Mouse (Mus musculus) kidney, postnatal 14 days (tissue): Measurements from ENCODE around the gene Lrrc4b.
A peak's percentile ranks its signal among the peaks of the same experiment; 100 is the strongest.

Experiments
- DNase-seq: peaks from one replicate; pipeline ENCODE4 v3.0.0; 2022; ENCODE audit warnings: mixed read lengths

Lrrc4b gene

DNA sequence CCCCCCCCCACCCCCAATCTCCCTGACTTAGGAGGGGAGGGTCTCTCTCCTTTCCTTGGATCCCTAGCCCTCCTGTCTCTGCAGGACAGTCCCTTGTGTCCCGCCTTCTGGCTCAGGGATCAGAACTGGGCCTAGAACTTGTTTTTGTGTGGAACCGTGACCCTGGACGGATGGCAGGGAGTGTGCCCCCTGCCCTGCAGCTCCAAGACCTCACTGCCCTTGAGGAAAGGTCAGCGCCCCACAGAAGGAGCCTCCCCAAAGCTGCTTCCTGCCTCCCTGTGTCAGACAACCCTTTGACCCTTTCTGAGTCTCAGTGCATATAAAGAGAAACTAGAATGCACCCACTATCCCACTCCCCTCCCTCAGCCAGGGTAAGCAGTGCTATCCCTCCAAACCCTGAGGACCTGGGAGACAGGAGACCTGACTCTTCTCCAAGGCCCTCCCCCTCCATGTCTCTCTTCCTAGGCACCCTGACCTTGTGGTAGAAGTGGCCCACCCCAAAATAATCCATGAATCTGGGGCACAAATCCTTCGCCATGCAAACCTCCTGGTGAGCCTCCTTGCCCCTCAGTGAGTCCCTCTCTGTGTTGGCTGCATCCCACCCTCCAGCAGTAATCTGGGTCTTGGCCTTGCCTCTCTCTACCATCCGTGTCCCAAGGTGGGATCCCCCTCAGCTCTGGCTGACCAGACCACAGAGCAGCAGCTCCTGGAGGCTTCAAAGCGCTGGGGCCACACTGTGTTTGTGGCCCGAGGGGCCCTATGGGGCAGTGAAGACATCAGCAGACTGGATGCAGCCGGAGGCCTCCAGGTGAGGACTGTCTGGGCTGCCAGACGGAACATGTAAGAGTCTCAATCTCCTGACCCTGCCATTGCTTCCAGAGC is 37.4 kb downstream of the Lrrc4b start:
- DNase-seq, result no peak

DNA sequence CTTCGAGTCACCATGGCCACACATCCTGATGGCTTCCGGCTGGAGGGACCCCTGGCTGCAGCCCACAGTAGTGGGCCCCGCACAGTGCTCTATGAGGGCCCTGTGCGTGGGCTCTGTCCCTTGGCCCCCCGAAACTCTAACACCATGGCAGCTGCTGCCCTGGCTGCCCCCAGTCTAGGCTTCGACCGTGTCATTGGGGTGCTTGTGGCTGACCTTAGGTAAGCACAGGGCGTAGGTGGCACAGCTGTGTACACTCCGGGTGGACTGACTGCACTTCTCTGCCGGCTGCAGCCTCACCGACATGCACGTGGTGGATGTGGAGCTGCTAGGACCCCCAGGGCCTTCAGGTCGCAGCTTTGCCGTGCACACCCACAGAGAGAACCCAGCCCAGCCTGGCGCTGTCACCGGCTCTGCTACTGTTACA is 38.1 kb downstream of the Lrrc4b start:
- DNase-seq, result no peak

DNA sequence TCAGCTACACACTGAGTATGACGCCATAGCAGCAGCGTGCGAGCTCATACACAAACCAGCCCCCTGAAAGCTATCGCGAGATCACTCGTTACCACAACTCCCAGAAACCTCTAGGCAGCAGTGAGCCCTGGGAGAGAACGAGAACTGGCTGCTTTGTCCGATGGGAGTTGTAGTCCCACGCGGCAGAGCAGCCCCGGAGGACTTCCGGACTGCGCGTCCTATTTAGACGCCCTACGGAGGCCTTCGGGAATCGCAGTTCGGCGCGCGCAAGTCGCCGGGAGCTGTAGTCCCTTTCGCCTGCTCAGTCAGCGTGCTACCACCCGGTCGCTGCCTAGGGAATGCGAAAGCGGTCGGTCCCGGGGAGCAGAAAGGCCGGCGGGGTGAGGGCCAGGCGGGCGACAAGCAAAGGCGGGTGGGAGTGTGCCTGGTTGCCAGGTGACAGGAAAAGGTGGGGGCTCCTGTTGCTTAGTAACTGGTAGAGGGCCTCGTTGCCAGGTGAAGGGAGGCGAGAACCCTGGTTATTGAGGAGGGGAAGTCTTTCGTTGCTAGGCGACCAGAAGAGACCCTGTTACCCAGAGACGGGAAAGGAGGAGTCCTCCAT is 39.1 kb downstream of the Lrrc4b start, which contains the start of gene Josd2:
Gene Josd2 (plus strand): TSS at position 170 of the 601 bp plus-strand sequence.
- peak; percentile 97 for DNase-seq

DNA sequence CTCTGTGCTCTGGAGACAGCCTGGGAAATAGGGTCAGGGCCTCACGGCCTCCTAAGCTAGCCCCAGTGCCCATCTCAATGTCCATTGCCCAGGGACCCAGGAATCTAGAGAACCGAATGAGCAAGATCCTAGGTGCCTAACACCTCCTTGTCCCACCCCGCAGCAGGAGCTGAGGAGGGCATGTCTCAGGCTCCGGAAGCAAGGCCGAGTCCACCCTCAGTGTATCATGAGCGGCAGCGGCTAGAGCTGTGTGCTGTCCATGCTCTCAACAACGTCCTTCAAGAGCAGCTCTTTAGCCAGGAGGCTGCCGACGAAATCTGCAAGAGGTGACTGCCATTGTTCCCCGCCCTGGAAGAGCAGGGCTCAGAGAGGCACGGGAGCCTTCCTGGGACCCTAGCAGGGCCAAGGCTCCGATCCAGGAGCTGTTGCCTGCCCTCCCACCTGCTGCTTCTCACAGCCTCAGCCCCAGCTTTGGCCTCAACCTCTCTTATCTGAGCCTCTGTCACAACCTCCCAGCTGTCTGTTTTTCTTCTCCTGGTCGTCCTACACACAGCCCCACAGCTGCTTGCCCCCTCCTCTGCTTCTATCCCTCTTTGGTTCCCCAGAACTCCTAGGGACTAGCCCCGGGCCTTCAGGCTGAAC is 39.9 kb downstream of the Lrrc4b start:
- no peak for DNase-seq

DNA sequence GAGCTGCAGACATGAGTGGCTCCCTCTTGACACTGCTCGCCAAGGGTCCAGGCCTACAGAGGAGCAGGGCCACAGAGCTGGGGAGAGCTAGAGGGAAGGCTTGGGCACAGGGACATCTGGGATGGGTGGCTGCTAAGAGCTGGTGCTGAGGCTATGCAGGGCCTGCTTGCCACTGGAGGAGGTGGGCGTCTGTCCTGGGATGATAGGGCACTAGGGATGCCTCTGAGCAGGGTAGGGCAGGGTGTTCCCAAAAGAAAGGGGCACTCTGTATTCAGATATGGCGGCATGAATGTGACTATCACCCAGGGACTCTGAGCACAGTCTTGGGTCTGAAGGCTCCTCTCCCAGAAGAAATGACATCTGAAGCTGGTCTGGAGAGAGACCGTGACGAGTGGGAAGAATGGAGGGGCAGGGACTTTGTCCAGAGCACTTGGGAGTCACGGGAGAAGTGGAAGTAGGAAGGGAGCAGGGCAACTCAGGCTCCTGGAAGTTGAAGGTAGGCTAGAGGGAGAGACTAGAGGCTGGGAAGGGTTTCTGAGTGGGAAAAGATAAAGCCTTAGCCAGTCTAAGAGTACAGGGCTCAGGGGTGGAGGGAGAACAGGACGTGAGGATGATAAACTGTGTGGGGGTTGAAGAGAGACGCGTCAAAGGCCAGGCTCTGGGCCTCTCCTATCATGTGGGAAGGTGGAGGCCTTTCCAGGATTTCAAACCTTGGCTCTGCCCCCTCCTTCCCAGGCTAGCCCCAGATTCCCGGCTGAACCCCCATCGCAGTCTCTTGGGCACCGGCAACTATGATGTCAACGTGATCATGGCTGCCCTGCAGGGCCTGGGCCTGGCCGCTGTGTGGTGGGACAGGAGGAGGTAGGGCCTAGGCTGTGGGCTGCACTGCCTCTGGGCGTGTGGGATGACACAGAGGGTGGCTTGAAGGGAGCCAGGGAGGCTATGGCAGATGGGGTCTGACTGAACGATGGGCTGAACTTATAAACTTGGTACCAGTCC is 41.2 kb downstream of the Lrrc4b start:
- no peak for DNase-seq

DNA sequence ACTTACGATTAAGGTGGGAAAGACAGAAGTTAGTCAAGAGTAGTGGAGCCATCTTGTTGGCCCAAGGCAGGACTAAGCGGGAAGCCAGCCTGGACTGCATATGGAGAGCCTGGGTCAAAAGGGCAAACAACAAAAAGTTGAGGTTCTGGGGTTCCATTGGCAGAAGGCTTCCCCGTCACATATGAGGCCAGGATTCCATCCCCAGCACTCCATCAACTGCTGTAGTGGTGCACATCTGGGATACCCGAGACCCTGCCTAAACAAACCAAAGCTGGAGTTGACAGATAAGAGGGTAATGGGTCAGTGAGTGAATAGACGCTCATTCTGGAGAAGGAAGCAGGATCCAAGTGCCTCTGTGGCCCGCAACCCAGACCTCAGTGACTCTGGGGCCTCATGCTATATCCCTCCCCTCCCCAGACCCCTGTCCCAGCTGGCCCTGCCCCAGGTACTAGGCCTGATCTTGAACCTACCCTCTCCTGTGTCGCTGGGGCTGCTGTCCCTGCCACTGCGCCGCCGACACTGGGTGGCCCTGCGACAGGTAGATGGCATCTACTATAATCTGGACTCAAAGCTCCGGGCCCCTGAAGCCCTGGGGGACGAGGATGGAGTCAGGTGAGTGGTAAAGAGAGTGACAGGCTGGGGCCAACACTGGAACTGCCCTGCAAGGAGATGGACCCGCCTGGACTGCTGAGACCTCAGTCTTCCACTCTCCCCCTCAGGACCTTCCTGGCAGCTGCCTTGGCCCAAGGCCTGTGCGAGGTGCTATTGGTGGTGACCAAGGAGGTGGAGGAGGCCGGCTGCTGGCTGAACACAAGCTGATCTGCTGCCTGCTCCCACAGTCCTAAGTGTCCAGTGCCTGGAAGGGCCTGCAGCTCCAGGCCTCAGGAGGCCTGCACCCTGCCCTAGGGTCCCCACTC is 42.1 kb downstream of the Lrrc4b start:
- no peak for DNase-seq

DNA sequence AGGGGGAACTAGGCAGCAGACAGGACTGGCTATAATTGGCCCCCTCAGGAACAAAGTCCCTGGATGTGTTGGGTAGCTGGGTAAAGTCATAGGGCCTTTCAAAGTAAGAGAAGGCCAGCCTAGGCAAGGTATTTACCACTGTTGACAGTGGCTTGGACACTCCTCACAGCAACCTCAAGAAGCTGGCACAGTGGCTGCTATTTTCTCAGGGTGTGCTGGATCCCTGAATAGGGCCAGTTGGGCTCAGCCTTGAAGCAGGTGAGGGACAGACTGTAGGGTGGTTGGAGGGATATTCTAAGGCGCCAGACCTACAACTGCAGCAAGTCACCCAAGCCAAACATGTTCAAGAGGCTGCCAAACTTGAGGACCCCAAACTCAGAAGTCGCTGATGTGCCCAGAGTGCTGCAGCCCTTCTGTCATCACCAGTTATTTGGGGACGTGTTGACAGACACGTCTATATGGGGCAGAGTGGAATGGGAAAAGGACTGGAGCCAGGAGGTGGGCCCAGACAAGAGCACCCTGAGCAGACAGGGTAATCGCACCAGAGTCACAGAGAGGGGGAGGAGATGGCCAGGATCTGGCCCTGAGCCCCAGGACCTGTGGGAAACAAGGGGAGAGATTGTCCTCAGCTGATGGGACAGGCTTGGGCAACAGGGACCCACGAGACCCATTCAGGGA is 43.2 kb downstream of the Lrrc4b start:
- DNase-seq, result no peak

DNA sequence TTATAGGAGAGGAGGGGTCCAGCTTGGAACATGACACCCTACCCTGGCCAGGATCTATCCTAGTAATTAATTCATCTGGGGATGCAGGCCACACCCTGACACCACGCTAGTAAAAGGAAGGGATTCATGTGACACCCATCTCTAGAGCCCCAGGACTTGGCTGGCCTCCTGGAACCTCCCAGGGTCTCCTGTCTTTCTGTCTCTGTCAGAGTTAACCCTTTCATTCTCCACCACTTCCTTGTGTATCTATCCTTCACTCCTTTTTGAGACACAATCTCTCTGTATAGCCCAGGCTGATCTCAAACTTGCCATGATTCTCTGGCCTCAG is 43.7 kb downstream of the Lrrc4b start:
- DNase-seq, result no peak

DNA sequence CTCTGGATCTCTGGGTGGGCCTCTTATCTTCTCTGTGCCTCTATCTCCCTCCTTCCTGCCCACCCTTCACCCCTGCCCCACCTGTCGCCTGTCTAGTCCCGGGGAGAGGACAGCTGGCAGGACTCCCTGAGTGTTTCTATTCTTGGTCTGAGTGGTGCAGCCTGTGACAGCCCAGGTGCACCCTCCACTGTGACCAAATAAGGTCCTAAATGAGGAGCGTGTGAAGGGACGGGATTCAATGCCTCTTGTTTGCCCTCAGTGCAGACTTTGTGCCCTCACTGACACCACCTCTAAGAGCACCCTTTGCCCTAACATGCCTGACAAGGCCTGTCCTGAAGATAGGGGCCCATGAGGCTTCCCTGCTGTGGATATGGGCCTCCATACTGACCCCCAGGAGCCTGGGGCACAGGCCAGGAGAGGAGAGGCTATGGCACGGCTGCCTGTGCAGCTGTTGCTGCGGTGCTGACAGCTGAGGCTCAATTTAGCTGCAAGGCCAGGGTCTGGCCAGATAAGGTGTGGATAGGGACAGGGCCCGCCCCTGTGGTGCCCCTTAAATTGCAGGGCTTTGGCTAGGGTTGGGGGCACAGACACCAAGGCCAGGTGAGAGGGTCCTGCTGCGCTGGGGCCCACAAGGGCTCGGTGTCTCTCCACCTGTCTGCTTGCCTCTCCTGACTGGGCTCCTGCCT is 44.3 kb downstream of the Lrrc4b start:
- no peak for DNase-seq

DNA sequence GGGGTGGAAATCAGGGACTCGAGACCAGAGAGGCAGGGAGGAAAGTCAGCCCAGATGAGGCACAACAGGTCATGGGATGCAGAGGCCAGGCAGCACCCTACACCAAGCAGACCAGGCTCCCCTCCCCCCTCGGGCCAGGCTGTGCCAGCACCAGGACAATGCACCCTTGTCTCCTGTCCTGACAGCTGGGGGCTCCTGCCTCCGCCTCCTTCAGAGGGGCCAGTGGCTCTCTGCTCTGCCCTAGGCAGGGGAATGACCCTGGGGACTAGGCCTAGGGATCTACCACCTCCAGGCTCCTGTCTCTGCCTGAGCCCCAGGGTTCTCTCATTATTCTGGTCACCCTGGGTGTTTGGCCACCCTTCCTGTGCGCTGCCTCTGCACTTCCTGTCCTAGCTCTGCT is 45.6 kb downstream of the Lrrc4b start:
- no peak for DNase-seq

DNA sequence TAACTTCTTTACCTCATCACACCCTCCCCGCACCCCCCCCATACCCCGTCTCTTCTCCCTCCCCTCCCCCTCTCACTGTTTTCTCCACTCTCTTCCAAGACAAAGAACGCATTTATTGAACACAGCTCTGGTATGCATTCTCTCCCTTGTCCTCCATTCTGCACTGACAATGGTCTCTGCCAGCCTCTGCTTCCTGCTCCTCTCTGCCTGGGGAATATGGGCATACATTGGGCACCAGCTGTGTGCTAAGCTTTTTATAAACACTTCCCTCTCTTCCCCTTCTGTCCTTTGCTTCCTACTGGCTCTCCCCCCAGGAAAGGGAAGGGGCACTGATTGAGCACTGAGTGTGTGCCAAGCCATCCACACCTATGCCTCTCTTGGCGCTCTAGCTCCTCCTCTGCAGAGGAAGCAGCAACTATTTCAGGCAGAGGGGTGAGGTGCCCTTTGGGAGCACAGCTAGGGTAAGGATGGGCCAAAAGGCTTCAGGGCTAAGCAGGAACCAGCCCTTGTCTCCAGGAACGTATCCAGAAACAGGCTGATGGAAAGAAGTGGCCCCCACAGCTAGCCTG is 46.3 kb downstream of the Lrrc4b start:
- no peak for DNase-seq

DNA sequence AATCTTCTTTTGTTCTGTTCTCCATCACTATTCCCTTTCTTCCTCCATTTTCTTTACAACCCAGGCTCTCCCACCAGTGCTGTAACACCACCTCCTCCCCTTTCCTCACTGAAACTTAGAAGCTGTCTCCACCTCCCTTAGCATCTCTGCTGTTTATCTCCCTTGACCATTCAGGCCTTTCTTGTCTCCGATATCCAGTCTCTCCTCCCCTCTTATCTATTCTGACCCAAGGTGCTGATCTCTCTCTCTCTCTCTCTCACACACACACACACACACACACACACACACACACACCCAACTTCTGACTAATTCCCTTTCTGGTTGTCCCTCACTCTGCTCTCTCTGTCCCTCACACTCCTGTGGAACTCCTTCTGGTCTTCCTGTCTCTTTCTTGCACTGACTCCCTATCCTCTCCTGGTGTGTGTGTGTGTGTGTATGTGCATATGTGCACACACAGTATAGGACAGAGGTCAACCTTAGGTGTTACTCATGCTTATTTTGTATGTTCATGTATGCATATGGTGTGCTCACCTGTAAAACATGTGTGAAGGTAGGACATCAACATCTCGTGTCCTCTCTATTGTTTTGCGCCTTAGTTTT is 54.1 kb downstream of the Lrrc4b start:
- no peak for DNase-seq

DNA sequence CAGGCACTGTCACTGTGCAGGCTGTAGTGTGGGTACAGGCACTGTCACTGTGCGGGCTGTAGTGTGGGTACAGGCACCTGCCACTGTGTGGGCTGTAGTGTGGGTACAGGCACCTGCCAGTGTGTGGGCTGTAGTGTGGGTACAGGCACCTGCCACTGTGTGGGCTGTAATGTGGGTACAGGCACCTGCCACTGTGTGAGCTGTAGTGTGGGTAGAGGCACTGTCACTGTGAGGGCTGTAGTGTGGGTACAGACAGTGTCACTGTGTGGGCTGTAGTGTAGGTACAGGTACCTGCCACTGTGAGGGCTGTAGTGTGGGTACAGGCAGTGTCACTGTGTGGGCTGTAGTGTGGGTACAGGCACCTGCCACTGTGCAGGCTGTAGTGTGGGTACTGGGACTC is 55.3 kb downstream of the Lrrc4b start:
- DNase-seq, result no peak

DNA sequence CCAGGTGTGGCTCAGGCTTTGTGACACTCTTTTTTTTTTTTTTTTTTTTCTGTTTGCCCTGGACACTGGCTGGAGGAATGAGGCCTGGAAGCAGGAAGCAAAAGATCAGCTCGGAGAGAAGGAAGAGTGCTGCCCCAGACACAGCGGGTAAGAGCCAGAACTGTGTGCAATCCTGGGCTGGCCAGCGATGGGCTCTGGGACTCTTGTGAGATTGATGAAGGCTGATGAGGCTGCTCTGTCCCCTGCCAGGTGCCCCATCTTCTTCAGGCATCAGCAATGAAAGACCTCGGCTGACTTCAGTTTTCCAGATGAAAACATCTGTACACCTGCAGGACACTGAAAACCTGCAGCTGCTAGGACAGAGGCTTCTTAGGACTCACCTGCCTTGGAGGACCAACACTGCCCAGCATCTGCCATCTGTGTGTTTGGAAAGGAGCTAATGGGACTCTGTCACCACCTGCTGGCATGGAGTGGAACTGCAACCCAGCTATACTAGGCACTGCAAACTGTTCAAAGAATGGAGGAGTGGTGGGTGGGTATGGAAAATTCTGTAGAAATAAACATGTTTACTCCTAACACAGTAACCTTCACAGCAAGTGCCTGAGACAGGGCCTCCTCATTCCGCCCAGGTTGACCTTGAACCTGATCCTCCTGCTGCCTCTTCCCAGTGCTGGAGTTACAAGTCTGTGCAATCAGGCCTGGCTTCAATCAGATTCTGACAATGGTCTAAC is 56.2 kb downstream of the Lrrc4b start:
- peak; percentile 78 for DNase-seq

DNA sequence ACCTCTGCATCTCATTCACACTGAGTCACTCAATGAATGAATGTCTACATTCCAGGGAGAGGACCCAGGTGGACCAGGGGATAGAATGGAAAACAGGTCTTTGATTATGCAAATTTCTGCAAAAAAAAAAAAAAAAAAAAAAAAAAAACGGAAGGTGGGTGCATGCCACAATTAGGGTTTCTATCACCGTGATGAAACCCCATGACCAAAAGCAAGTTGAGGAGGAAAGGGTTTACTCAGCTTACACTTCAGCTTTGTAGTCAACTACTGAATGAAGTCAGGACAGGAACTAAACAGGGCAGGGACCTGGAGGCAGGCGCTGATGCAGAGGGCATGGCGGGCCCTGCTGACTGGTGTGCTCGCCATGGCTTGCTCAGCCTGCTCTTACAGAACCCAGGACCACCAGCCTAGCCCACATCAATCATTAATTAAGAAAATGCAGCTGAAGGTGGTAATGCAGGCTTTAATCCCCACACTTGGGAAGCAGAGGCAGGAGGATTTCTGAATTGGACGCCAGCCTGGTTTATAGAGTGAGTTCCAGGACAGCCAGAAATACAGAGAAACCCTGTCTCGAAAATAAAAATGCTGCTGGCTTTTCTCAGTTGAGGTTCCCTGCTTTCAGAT is 56.9 kb downstream of the Lrrc4b start:
- no peak for DNase-seq

DNA sequence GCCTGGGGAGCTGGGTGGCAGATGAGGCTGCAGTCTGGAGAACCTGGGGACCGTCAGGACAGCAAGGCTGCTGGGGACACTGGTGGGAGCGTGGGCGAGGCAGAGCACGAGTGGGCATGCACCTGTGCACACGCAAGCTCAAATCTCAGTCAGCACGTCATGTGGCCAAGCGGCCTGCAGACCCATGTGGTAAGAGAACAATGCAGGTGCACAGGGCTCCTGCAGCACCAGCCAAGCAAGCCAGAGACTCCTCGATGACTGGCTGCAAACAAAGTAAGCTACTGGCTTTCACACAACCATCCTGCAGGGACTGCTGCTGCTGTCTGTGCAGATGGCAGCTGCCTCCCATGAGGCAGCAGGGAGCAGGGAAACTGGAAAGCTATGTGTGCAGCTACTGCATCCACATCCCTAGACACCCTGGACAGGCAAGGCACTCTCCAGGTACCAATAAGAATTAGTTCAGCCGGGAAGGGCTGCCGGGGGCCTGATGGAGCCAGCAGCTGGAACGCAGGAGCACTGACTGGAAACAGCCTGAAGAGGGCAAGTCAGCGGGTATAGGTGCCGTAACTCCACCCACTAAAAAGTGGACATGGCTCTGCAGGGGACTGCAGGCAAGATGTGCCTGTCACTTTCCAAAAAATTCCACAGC is 58.2 kb downstream of the Lrrc4b start:
- no peak for DNase-seq

DNA sequence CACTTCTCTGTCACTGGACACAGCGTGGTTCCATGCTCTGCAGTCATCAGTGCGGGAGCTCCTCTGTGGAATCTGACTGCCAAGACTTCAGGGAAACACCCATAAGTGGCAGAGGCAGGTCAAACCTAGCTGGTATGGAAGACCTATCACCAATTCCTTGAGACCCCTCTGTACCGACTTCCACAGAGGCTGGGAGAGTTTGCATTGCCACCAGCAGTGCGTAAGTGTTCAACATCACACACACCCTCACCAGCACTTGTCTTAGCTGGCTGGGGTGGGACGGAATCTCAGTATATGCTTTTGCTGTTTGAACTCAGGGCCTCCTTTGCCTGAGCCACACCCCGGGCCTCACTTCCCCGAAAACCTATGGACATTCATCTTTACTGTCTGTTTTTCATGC is 59.1 kb downstream of the Lrrc4b start:
- no peak for DNase-seq

DNA sequence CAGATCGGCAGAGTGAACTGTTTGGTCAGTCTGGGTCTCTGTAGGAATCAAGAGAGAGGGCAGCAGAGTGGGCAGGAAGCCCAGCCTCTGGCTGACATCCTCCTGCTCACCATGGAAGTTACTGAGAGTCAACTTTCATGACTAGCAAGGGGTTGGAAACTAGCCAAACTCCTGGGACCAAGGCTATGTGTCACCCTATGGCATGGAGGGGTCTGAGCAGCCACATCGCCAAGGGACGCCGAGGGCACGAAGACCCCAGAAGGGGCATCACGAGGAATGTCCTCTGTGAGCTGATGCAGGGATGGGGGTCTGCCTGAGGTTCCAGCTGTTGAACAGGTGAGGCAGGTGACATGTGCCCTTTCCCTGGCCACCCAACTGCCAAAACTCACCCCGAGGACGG is 59.7 kb downstream of the Lrrc4b start:
- no peak for DNase-seq
